Mouse (Mus musculus) heart, adult 9 months (tissue): Measurements from ENCODE around the gene Dock2.

ENCODE experiments used
- DNase-seq, 2 experiments: peaks; one replicate each; pipeline ENCODE4 v3.0.0; 2022; ENCODE audit warnings: low spot score in 2 of 2

The Dock2 gene

GRCm38 (mm10) chr11:34427212-34427611, 356.5 kb downstream of the Dock2 start:
- no peak for DNase-seq

- DNase-seq, result no peak
These were observed 359.1 kb downstream of the Dock2 start for GRCm38 (mm10) chr11:34424546-34424945.

GRCm38 (mm10) chr11:34421061-34421460, 362.6 kb downstream of the Dock2 start:
- no peak for DNase-seq

GRCm38 (mm10) chr11:34416619-34416979, 367.1 kb downstream of the Dock2 start:
- DNase-seq, result peak in 1 of 2 experiments; percentile 6

GRCm38 (mm10) chr11:34415884-34416618, 367.6 kb downstream of the Dock2 start:
- no peak for DNase-seq

- no peak for DNase-seq
These were observed 376.8 kb downstream of the Dock2 start for GRCm38 (mm10) chr11:34406850-34407249.

- no peak for DNase-seq
These were observed 377.4 kb downstream of the Dock2 start for GRCm38 (mm10) chr11:34406309-34406708.

GRCm38 (mm10) chr11:34405311-34405710, 378.4 kb downstream of the Dock2 start:
- DNase-seq, result no peak

- DNase-seq, result no peak
These were observed 382.3 kb downstream of the Dock2 start for GRCm38 (mm10) chr11:34401343-34401742.

GRCm38 (mm10) chr11:34398555-34398954, 385.1 kb downstream of the Dock2 start:
- DNase-seq, result no peak

GRCm38 (mm10) chr11:34397661-34398060, 386.0 kb downstream of the Dock2 start:
- DNase-seq, result no peak

- DNase-seq, result no peak
These were observed 387.9 kb downstream of the Dock2 start for GRCm38 (mm10) chr11:34395802-34396201.

GRCm38 (mm10) chr11:34392105-34392504, 391.6 kb downstream of the Dock2 start:
- DNase-seq, result no peak

GRCm38 (mm10) chr11:34389261-34390116, 394.2 kb downstream of the Dock2 start:
- DNase-seq, result no peak

- no peak for DNase-seq
These were observed 398.5 kb downstream of the Dock2 start for GRCm38 (mm10) chr11:34385001-34385688.

GRCm38 (mm10) chr11:34384178-34384577, 399.5 kb downstream of the Dock2 start:
- no peak for DNase-seq

- no peak for DNase-seq
These were observed 400.2 kb downstream of the Dock2 start for GRCm38 (mm10) chr11:34383501-34383900.

- no peak for DNase-seq
These were observed 406.0 kb downstream of the Dock2 start for GRCm38 (mm10) chr11:34377649-34378048.

- DNase-seq, result no peak
These were observed 408.1 kb downstream of the Dock2 start for GRCm38 (mm10) chr11:34375557-34375956.

GRCm38 (mm10) chr11:34372224-34372623, 411.5 kb downstream of the Dock2 start:
- no peak for DNase-seq

GRCm38 (mm10) chr11:34356109-34356508, 427.6 kb downstream of the Dock2 start:
- DNase-seq, result no peak

- no peak for DNase-seq
These were observed 428.3 kb downstream of the Dock2 start for GRCm38 (mm10) chr11:34355406-34355805.
